Mouse (Mus musculus) megakaryocyte, adult 5-6 weeks (primary cell): ENCODE data around the gene Hectd1. TPM values are rescaled to one million over a fixed set of nuclear protein-coding genes. Genes with fewer than 3 reads are reported as not detected.

Experiments
- ATAC-seq: 2 replicates; pipeline ENCODE4 v1.8.0; 2016; ENCODE audit warnings: mild to moderate bottlenecking, inconsistent platforms; ENCODE audit not compliant: poor library complexity, severe bottlenecking
- total RNA-seq, 2 experiments: library from RNA; stranded (forward) in 1 of 2; stranded (reverse) in 1 of 2; fragments of 153-499, 151-499 nt in 1 of 2; fragments of 221-1000, 200-1000 nt in 1 of 2; gene quantifications; 2 replicates each; pipeline versions ENCODE4 v1.2.3 to v1.2.4; 2015 to 2017

Hectd1 gene
- total RNA-seq, 2 experiments from 2014 or later = 49.2 to 89.7 TPM

- ATAC-seq = no peak
Measured at GRCm38 (mm10) chr12:51810564-51810963, 18.8 kb downstream of the Hectd1 start.

DNA sequence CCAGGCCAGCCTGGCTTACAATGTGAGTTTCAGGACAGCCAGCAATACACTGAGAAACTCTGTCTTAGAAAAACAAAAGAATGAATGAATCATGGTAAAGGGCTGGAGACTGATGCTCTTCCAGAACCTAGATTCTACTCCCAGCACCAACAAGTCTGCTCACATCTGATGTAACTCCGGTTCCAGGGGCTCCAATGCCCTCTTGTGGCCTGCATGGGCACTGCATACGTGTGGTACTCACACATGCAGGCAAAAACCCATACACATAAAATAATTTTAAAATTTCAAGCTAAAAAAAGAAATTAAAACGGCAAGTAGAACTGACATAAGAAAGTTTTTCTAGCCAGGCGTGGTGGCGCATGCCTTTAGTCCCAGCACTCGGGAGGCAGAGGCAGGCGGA lies 44.5 kb downstream of the Hectd1 start:
- ATAC-seq = peak; percentile 77

DNA sequence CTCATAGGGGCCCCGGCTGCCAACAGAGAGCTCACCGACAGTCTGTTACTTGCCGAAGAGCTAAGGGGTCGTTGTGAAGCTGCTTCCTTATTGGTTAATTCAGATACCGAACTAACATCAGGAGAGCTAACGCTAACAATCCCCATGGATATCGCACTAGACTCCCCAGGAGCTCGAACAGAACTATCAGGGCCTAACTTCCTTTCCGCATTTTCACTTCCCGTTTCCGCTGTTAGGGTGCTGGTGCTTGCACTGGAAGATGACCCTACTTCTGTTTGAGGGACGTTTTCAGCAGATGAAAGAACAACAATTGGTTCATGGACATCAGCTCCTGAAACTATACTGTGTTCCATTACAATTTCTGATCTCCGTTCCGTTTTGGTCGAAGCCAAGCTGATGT lies 60.6 kb downstream of the Hectd1 start:
- ATAC-seq = peak; percentile 84

DNA sequence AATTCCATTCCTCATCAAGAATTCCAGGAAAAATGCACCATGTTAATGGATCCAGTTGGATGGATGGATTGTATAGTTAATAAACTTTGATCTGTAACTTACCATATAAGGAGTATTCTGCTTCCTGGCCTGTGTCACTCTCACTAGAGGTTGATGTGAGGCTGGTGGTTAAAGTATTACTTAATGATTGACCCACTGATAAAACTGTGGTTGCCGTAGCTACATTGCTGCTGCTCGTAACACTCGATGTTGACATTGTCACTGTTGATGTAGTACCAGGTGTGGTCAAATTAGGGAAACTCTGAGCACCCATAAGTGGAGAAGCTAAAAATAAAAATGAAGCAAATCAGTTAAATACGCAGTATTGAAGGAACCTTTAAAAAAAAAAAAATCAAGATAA lies 61.9 kb downstream of the Hectd1 start:
- ATAC-seq = peak; percentile 89

GRCm38 (mm10) chr12:51759374-51759773 lies 70.0 kb downstream of the Hectd1 start:
- ATAC-seq = no peak

DNA sequence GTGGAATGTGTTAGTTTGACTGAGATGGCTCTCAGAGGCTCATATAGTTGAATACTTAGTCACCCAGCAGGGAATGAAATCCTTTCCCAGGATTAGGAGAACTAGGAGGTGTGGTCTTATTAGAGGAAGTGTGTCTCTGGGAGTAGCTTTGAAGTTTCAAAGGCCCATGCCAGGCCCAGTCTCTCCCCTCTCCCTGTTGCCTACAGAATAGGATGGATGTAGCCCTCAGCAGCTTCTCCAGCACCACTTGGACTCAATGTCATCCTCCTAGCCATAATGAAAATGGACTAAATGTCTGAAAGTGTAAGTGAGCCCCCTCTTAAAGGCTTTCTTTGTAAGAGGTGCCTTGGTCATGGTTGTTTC lies 72.8 kb downstream of the Hectd1 start:
- ATAC-seq = no peak

- no peak for ATAC-seq
Measured at GRCm38 (mm10) chr12:51755938-51756598, 73.3 kb downstream of the Hectd1 start.

DNA sequence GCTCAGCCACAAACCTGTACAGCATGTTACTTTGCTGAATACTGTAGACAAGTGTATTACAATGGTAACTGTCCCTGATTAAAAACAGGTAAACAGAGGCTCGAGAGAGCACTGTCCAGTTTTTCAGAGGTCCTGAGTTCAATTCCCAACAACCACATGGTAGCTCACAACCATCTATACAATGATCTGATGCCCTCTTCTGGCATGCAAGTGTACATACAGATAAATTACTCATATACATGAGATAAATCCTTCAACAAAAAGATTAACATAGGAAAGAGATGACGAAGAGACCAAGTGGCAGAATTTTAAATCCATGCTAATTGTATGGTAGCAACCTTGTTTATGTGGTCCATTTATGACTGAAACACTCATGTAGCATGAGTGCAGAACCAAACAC lies 82.0 kb downstream of the Hectd1 start:
- no peak for ATAC-seq

GRCm38 (mm10) chr12:51744957-51745356 lies 84.4 kb downstream of the Hectd1 start:
- ATAC-seq = no peak

DNA sequence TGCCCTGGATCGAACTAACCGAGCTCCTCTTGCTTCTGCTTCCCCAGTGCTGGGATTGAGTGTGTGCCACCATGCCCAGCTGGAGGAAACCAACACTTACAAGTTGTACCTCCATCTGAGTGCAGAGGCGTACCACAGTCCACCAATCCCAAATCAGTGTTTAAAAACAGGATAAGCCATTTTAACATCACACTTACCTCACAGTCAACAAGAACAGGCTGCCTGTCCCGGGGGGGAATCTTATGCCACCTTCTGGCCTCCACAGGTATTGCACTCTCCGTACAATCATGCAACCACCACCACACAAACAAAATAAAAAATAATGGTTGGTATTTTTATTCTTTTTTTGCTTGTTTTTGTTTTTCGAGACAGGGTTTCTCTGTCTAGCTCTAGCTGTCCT lies 87.6 kb downstream of the Hectd1 start:
- ATAC-seq = peak; percentile 75

GRCm38 (mm10) chr12:51736807-51737206 lies 92.5 kb downstream of the Hectd1 start:
- no peak for ATAC-seq

DNA sequence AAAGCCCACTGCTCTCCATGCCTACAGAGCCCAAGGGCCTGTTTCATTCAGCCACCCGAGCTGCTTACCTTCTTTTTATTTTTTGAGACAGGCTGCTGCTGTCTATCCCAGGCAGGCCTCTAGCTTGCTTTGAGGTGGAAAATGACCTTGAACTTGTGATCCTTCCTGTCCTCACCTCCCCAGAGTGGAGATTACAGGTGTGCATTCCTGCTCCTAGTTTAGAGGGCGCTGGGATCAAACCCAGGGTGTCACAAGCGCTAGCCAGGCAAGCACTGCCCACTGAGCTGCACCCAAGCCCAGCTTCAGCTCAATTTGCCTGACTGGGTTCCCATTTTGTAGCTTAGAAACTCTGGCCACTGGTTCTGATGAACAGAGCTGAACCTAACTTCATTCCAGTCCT lies 93.0 kb downstream of the Hectd1 start:
- no peak for ATAC-seq

- no peak for ATAC-seq
Measured at GRCm38 (mm10) chr12:51735840-51736271, 93.5 kb downstream of the Hectd1 start.

DNA sequence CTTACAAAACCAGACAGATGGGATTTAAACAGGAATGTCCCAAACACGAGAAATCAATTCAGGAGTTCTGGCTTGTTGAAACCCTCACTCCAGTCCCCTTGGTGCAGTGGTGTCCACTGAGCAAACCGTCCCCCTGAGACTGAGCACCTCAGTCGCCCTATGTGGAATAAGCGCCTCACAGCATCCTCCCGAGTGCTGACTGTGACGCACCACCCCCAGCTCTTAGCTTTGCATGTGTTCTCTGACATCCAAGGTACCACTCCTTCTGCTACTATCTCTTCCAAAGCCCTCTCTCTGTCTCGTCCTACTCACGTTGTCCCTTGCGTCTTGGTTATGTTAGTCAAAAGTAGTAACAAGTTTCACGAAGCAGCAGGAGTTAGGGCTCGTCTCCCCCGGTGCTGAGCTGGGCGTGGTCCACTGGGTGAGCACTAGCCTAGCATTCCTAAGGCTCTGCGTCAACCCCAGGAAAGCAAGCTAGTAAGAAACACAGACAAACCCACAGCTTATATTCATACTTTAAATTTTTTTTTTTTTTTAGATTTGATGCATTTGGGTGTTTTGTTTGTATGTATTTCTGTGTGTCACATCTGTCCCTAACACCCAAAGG lies 94.6 kb downstream of the Hectd1 start:
- no peak for ATAC-seq

GRCm38 (mm10) chr12:51729827-51730226 lies 99.5 kb downstream of the Hectd1 start:
- no peak for ATAC-seq

- ATAC-seq = no peak
Measured at GRCm38 (mm10) chr12:51729058-51729457, 100.3 kb downstream of the Hectd1 start.

- no peak for ATAC-seq
Measured at GRCm38 (mm10) chr12:51721836-51722235, 107.5 kb downstream of the Hectd1 start.

- peak; percentile 97 for ATAC-seq
Measured at GRCm38 (mm10) chr12:51718617-51719016, 110.7 kb downstream of the Hectd1 start.

DNA sequence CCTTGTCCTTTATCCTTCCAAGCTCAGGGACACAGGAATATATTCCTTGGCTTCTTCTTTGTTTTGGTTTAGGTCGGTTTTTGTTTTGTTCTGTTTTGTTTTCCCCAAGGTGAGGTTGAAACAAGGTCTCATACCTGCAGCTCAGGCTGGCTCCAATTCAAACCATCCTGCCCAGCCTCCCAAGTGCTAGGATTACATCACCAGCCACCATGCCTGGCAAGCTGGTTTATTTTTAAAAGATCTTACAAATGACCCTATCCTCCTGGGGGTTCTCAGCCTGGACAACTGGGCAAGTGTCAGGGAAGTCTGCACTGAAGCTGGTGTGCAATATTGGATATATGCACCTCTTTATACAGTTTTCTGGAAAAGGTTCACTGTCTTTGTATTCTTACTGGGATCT lies 116.7 kb downstream of the Hectd1 start:
- ATAC-seq = no peak

DNA sequence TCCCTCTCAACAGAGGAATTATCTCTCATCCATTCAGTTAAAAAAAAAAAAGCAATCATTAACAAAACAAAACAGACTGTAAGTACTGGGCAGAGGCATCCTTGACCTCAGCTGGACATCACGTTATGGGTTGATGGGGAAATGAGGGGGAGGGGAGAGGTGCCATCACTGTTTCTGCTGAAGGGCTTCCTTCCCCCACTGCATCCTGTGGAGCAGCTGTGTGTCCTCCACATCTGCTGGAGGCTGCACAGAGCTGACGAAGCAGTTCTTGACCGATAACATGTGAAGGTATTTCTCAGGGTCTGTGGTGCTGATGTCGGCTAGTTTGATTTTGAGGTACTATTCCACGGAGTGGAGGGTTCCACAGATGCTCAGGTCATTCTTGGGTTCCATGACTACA lies 119.2 kb downstream of the Hectd1 start:
- ATAC-seq = no peak

DNA sequence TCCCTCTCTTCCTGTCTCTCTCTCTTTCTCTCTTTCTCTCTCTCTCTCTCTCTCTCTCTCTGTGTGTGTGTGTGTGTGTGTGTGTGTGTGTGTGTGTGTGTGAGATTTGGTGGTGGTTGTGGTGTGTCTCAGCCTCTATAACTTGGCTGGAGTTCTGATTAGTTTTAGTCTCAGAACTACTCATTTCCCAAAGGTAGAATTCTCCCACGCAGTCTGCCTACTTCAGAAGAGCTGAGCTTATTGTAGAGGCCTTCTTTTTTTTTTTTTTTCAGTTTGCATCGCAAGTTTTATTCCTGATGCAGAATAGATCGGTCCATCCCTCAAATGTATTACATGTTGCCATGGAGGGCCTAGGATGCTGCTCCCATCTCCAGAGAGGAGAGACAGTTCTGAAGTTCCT lies 119.6 kb downstream of the Hectd1 start:
- ATAC-seq = no peak

DNA sequence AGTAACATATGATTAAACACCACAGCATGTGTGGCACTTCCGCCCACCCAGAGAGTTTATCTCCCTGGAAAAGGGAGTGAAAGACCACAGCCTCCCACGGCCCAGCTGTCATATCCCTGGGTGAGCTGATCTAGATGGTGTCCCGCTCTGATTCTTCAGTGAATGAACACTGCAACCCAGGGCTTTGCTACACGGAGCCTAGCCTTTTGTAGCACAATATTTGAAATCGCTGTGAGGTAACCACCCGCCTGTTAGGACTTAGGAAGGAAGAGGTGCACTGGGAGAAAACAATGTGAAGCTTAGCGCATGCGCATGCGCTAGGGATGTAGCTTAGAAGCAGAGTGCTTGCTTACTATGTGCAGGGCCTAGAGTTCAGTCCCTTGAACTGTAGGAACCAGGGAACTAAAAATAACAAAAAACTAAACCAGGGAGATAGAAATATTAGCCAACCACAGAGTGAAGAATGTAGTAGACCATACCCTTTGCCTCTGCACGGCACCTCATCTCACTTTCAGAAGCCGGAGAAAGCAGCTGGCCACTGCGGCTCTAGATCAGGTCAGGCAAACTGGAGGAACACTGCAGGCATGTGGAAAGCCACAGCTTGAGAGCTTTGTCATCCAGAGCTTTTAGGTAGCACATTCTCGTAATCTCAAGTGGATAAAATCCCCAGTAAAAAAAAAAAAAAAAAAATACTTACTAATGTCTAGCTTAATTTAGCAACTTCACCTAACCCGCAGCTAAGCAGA lies 120.2 kb downstream of the Hectd1 start:
- ATAC-seq = no peak
